Mouse (Mus musculus) thymus, adult 18-20 months (tissue): ENCODE data around the gene Smarce1.

Source experiments
- DNase-seq, 2 experiments: peaks; one replicate each; pipeline ENCODE4 v3.0.0; 2022; ENCODE audit warnings: mixed read lengths in 2 of 2

The Smarce1 gene

GRCm38 (mm10) chr11:99166241-99166640 lies 64.6 kb downstream of the Smarce1 start:
- no peak for DNase-seq

- no peak for DNase-seq
Measured at GRCm38 (mm10) chr11:99165031-99165752, 65.6 kb downstream of the Smarce1 start.

GRCm38 (mm10) chr11:99162972-99163686 lies 67.7 kb downstream of the Smarce1 start:
- peak; percentile 77 to 89 for DNase-seq

GRCm38 (mm10) chr11:99161648-99162047 lies 69.2 kb downstream of the Smarce1 start:
- no peak for DNase-seq

- DNase-seq = no peak
Measured at GRCm38 (mm10) chr11:99160228-99160627, 70.6 kb downstream of the Smarce1 start.
